Mouse (Mus musculus) forebrain, embryonic 14.5 days (tissue): ENCODE measurements around the gene Trem1. TPM values are rescaled to one million over a fixed set of nuclear protein-coding genes. Genes with fewer than 3 reads are reported as not detected.

Experiments
- ATAC-seq: fragments of 200-750 bp; cut with Nextera tagmentation; 2 replicates; pipeline ENCODE4 v1.8.0; 2017; ENCODE audit warnings: mild to moderate bottlenecking, moderate library complexity
- DNase-seq: peaks from one replicate; pipeline ENCODE4 v3.0.0-alpha.2; 2015; ENCODE audit warnings: low spot score
- H3K27ac ChIP-seq: fragments of 300-500 bp; sonication (generic); 2 replicates; pipeline ENCODE4 v1.5.1; 2014; ENCODE audit warnings: low read depth, mild to moderate bottlenecking, control low read depth, low read length, moderate library complexity
- H3K27me3 ChIP-seq: fragments of 300-500 bp; sonication (generic); replicated peaks from 2 replicates; pipeline ENCODE4 v1.6.1; 2014; ENCODE audit warnings: low read length, control low read depth, mixed read lengths; ENCODE audit not compliant: control insufficient read depth, insufficient read depth
- H3K36me3 ChIP-seq: fragments of 300-500 bp; sonication (generic); 2 replicates; pipeline ENCODE4 v1.6.1; 2014; ENCODE audit warnings: low read length, control low read depth; ENCODE audit not compliant: control insufficient read depth, insufficient read depth
- H3K4me1 ChIP-seq: fragments of 300-500 bp; sonication (generic); 2 replicates; pipeline ENCODE4 v1.6.1; 2014; ENCODE audit warnings: antibody characterized with exemption, low read length, control low read depth; ENCODE audit not compliant: control insufficient read depth, insufficient read depth
- H3K4me2 ChIP-seq: fragments of 300-500 bp; sonication (generic); 2 replicates; pipeline ENCODE4 v1.6.1; 2014; ENCODE audit warnings: mild to moderate bottlenecking, control low read depth, low read length
- H3K4me3 ChIP-seq: fragments of 300-500 bp; sonication (generic); 2 replicates; pipeline ENCODE4 v1.5.1; 2014; ENCODE audit warnings: low read depth, low read length, control low read depth
- H3K9ac ChIP-seq: fragments of 300-500 bp; sonication (generic); 2 replicates; pipeline ENCODE4 v1.6.1; 2014; ENCODE audit warnings: mild to moderate bottlenecking, low read length, control low read depth, moderate library complexity
- H3K9me3 ChIP-seq: fragments of 300-500 bp; sonication (generic); replicated peaks from 2 replicates; pipeline ENCODE4 v1.6.1; 2016; ENCODE audit warnings: low read length, control low read depth, mixed read lengths; ENCODE audit not compliant: control insufficient read depth
- WGBS: fragments of 180-500 bp; shearing (Covaris S2); extraction: QIAGEN DNeasy Blood & Tissue Kit; methylation state at CpG from one replicate; pipeline ENCODE4 v1.1.7; 2014; 5-methylcytosine and 5-hydroxymethylcytosine counted together
- polyA plus RNA-seq: library from polyadenylated mRNA; unstranded; fragments of >200 nt; fragmentation: Nextera tagmentation; extraction: Ambion mirVana; gene quantifications from 2 replicates; pipeline ENCODE4 v1.2.1, GENCODE M21; 2014

The Trem1 gene
- polyA plus RNA-seq, 1 experiment from 2014 or later, result not detected

DNA sequence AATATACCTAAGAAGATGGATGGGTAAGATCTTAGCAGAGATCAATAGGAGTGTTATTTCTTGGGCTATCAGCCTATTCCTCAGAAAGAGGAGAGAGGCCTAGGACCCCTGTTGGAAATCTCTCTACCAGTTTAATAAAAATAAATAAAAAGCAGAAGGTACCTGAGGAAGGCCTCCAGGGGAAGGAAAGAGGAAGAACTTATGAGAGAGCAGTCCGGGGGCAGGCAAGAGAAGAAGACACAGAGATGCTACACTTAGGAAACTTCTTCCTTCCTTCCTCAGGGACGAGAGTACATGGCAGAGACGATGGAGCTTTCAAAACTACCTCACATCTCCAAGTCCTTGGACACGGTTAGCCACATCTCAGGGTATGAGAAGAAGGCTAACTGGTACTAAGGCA lies 41.5 kb downstream of the Trem1 start:
- Histone ChIP-seq H3K4me3 (no peak overlapping the region), H3K27me3 (no peaks in the 10 kb centered on the region), H3K4me1 (no peaks in the 10 kb centered on the region), H3K36me3 (no peaks in the 10 kb centered on the region), H3K9ac (no peak overlapping the region), H3K27ac (no peak overlapping the region), H3K9me3 (no peaks in the 10 kb centered on the region), H3K4me2 (no peak overlapping the region)
- WGBS, result 85% methylated on average over 4 of the region's 4 CpGs
- no peak for DNase-seq
- no peak for ATAC-seq

DNA sequence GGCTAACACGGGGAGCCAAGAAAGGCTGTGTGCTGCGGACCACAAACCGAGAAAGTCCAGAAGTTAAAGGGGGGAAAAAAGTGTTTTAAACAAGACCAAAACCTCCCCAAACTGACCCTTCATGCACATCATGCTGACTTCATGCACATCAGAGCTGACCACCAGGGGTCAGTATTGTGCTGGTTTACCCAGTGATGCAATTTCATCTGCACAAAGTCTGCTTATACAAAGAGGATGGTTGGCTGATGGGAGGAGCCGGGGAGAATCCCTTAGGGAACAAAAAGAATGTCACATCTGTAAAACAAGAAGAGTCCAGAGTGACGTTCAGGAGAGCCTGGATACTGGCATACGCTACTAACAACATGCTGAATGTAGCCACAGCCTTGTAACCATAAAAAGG lies 42.3 kb downstream of the Trem1 start:
- Histone ChIP-seq H3K4me3 (no peak overlapping the region), H3K36me3 (no peaks in the 10 kb centered on the region), H3K9ac (no peak overlapping the region), H3K4me2 (no peak overlapping the region), H3K9me3 (no peaks in the 10 kb centered on the region), H3K4me1 (no peaks in the 10 kb centered on the region), H3K27me3 (no peaks in the 10 kb centered on the region), H3K27ac (no peak overlapping the region)
- WGBS, result 23% methylated on average over 6 of the region's 6 CpGs
- DNase-seq (peak; percentile 88), ATAC-seq (peak; percentile 66)

DNA sequence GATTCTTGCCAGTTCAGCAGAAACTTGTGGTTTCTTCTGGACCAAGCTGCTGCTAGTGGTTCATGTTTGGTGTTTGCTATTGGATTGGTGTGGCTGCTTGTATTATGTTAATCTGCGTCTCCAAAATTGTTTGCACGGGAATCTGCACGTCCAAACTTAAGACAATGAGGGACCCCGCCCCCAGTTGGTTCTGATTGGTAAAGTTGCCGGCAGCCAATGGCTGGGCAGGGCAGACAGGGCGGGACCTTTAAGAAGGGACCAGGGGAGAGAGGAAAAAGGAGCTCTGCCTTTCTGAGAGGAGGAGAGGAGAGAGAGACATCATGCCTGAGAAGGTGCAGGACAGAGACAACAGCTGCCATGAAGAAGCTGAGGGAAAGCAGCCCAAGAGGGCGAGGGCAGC lies 43.2 kb downstream of the Trem1 start:
- no peak overlapping the region for H3K4me3 ChIP-seq
- no peak for DNase-seq
- H3K4me2 ChIP-seq, result no peak overlapping the region
- H3K9ac ChIP-seq, result no peak overlapping the region
- no peaks in the 10 kb centered on the region for H3K9me3 ChIP-seq
- no peak overlapping the region for H3K27ac ChIP-seq
- H3K27me3 ChIP-seq, result no peaks in the 10 kb centered on the region
- WGBS, result 53% methylated on average over 7 of the region's 7 CpGs
- no peaks in the 10 kb centered on the region for H3K4me1 ChIP-seq
- ATAC-seq, result no peak
- no peaks in the 10 kb centered on the region for H3K36me3 ChIP-seq

DNA sequence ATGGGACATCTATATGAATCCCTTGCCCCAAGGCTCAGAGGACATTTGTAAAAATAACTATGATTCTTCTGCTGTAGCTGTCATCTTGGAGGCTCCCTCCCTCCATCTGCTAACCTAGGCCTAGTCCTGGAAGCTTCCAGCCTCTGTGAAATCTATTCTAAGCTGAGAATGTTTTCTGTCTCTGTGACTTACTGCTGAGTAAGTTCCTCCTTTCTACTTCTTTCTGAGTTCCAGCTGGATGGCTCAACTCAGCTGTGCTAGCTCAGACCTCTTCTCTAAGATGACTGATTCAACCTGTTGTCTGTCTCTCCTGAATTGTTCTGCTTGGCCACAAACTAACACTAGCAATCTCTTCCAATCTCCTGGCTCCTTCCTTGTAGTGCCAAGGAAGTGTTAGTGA lies 45.8 kb downstream of the Trem1 start:
- H3K4me3 ChIP-seq, result no peak overlapping the region

DNA sequence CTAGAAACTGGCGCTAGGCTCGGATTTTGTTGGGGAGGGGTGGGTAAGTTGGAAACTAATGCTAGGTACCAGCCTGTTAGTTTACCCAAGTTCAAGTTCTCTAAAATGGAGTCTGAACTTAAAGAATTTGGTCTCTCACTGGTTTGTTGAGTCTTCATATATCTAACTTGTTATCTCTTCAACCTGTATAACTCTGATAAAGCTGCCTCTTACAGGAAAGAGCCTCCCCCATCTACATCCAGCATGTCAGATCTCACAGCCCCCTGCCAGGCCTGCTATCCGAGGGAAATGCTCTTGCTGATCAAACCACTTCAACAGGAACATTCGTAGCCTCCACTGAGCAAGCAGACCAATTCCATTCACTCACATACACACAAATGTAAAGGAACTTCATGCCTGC lies 46.4 kb downstream of the Trem1 start:
- DNase-seq (no peak), ATAC-seq (no peak)
- H3K4me1 ChIP-seq, result peaks cover 6% of the 10 kb centered on the region
- H3K36me3 ChIP-seq, result no peaks in the 10 kb centered on the region
- H3K4me3 ChIP-seq, result no peak overlapping the region
- 90% methylated on average over 4 of the region's 4 CpGs for WGBS
- H3K9ac ChIP-seq, result no peak overlapping the region
- H3K4me2 ChIP-seq, result no peak overlapping the region
- no peaks in the 10 kb centered on the region for H3K9me3 ChIP-seq
- H3K27me3 ChIP-seq, result no peaks in the 10 kb centered on the region
- no peak overlapping the region for H3K27ac ChIP-seq

More for the DNA sequence above, 45.8 kb downstream of the Trem1 start:
- H3K27ac ChIP-seq, result no peak overlapping the region
- H3K27me3 ChIP-seq, result no peaks in the 10 kb centered on the region
- no peak for ATAC-seq
- no peaks in the 10 kb centered on the region for H3K36me3 ChIP-seq
- no peaks in the 10 kb centered on the region for H3K9me3 ChIP-seq
- H3K4me1 ChIP-seq, result peaks cover 6% of the 10 kb centered on the region
- H3K4me2 ChIP-seq, result no peak overlapping the region
- no peak overlapping the region for H3K9ac ChIP-seq
- DNase-seq, result no peak

DNA sequence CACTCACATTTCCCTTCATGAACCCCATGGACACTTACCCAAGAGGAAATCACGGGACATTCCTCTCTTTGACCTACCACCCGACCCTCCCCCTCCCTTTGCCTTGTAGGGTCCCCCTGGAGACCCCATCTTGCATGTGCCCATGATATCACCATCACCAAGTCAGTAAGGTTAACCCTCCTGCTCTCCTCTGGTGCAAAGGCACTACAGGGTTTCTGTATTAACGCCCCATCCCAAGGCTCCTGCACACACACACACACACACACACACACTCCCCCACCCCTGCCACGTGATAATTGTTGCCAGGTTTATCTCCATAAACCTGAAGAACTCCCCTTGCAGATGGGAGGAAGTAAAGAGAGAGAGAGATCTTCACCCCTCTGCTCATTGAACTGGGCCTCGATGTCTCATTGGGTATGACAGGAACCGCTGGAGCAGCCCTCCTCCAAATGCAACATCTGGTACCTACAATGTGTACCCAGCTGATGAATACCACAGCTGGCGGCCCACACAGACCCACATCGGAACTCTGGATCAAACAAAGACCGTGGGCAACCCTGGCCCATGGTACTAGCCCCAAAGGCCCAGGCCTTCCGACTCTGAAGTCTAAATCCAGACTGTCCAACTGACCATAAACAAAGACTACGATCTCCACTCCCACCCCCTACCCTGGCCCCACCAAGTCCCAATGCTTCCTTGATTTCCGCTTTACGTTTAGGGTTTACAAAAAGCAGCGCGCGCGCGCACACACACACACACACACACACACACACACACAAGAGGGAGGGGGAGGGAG lies 48.6 kb downstream of the Trem1 start:
- Histone ChIP-seq H3K27me3 (no peaks in the 10 kb centered on the region), H3K4me2 (peak overlapping the region; percentile 53)

DNA sequence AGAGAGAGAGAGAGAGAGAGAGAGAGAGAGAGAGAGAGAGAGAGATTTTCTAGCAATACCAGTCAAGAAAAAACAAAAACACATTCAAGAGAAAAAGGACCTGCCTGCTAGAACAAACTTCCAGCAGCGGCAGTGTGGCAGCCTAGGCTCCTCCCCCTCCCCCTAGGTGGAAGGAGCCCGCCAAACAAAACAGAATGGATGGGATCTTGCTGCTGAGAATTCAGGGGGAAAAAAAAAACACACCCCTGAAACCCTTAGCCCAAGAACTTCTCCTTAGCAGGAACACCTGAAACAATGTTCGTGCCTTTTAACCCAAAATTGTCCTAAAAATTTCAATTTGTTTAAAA lies 49.1 kb downstream of the Trem1 start:
- WGBS, result 4% methylated on average over 3 of the region's 3 CpGs
- ATAC-seq, result peak; percentile 76
- Histone ChIP-seq H3K4me1 (peaks cover 6% of the 10 kb centered on the region), H3K27ac (no peak overlapping the region), H3K9me3 (no peaks in the 10 kb centered on the region), H3K4me2 (peak overlapping the region; percentile 53), H3K9ac (peak overlapping the region; percentile 56), H3K4me3 (peak overlapping the region; percentile 28), H3K36me3 (no peaks in the 10 kb centered on the region), H3K27me3 (no peaks in the 10 kb centered on the region)
- DNase-seq, result peak; percentile 78

More for the DNA sequence above, 48.6 kb downstream of the Trem1 start:
- 21% methylated on average over 18 of the region's 18 CpGs for WGBS
- DNase-seq (no peak), ATAC-seq (peak; percentile 74)
- Histone ChIP-seq H3K36me3 (no peaks in the 10 kb centered on the region), H3K27ac (no peak overlapping the region), H3K4me1 (peaks cover 6% of the 10 kb centered on the region), H3K4me3 (peak overlapping the region; percentile 28), H3K9ac (peak overlapping the region; percentile 56), H3K9me3 (no peaks in the 10 kb centered on the region)

DNA sequence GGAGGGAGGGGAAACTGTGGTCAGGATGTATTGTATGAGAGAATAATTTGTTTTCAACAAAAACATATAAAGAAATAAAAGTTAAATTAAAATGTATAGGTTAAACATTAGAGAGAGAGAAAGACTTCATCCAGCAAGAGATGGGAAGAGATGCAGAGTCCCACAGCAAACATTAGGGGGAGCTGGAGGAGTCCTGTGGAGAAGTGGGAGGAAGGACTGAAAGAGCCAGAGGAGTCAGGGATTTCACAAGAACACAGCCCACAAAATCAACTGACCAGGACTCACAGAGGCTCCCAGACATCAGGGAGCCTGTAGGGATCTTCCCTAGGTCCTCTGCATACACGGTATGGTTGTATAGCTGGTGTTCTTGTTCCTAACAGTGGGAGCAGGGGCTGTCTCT lies 54.2 kb downstream of the Trem1 start:
- 62% methylated on average over 1 of the region's 1 CpGs for WGBS
- ATAC-seq, result no peak
- Histone ChIP-seq H3K4me1 (no peaks in the 10 kb centered on the region), H3K27ac (no peak overlapping the region), H3K27me3 (no peaks in the 10 kb centered on the region), H3K4me2 (no peak overlapping the region), H3K4me3 (no peak overlapping the region), H3K9me3 (no peaks in the 10 kb centered on the region; the same call in 1 of the 2 replicates), H3K36me3 (no peaks in the 10 kb centered on the region), H3K9ac (no peak overlapping the region)
- DNase-seq, result no peak

DNA sequence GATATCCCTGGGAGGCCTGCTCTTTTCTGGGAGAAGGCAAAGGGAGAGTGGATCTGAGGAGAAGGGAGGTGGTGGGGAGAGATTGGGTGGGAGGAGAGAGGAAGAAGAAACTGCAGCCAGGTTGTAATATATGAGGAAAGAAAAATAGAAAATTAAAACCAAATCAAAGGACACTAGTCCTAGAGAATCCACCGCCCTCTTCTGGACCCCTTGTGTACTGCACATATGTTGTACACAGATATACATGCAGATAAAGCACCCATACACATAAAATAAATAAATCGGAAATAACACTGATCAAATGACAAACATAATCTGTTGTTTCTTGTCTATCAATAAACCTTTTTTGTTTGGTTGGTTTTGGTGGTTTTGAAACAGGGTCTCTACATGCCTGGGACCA lies 54.7 kb downstream of the Trem1 start:
- DNase-seq, result no peak
- no peaks in the 10 kb centered on the region for H3K27me3 ChIP-seq

More for the DNA sequence above, 54.7 kb downstream of the Trem1 start:
- Histone ChIP-seq H3K4me1 (no peaks in the 10 kb centered on the region), H3K4me3 (no peak overlapping the region), H3K4me2 (no peak overlapping the region), H3K9me3 (no peaks in the 10 kb centered on the region; the same call in 1 of the 2 replicates), H3K27ac (no peak overlapping the region), H3K36me3 (no peaks in the 10 kb centered on the region), H3K9ac (no peak overlapping the region)
- ATAC-seq, result no peak
- 65% methylated on average over 2 of the region's 2 CpGs for WGBS
